Mouse (Mus musculus): ENCODE measurements around the gene Gm13283.
"Not testable (repeated sequence)": the region's sequence is repeated elsewhere in the genome, so short reads cannot be mapped to it uniquely, and the experiment has no call there.

Gene Gm13283

GRCm38 (mm10) chr4:88759610-88760268 is at the start of gene Gm13283:
Gene Gm13283, plus strand, starts transcription at chr4:88760119.
- DNase-seq (ENCODE audit: low read depth, low spot score) = not testable (repeated sequence)

- DNase-seq (ENCODE audit: low read depth, low spot score) = no peak
These were observed 45.6 kb upstream of the Gm13283 start for GRCm38 (mm10) chr4:88714281-88714680.

GRCm38 (mm10) chr4:88715059-88715458 is 44.9 kb upstream of the Gm13283 start:
- DNase-seq (ENCODE audit: low read depth, low spot score) = no peak

GRCm38 (mm10) chr4:88718715-88719114 is 41.2 kb upstream of the Gm13283 start:
- no peak for DNase-seq (ENCODE audit: low read depth, low spot score)

- peak; percentile 66 for DNase-seq (ENCODE audit: low read depth, low spot score)
These were observed 37.9 kb upstream of the Gm13283 start, which contains the start of the genes Gm26566 and Klhl9 for GRCm38 (mm10) chr4:88721791-88722721. Gene Gm26566, plus strand, starts transcription at chr4:88721805. Gene Klhl9, minus strand, starts transcription at chr4:88722465.

GRCm38 (mm10) chr4:88723497-88724090 is 36.3 kb upstream of the Gm13283 start:
- no peak for DNase-seq (ENCODE audit: low read depth, low spot score)

GRCm38 (mm10) chr4:88726727-88727126 is 33.2 kb upstream of the Gm13283 start:
- DNase-seq (ENCODE audit: low read depth, low spot score) = no peak

- DNase-seq (ENCODE audit: low read depth, low spot score) = no peak
These were observed 32.6 kb upstream of the Gm13283 start for GRCm38 (mm10) chr4:88727324-88727723.

- no peak for DNase-seq (ENCODE audit: low read depth, low spot score)
These were observed 21.4 kb upstream of the Gm13283 start for GRCm38 (mm10) chr4:88738480-88738879.

GRCm38 (mm10) chr4:88739036-88739435 is 20.9 kb upstream of the Gm13283 start:
- no peak for DNase-seq (ENCODE audit: low read depth, low spot score)

- no peak for DNase-seq (ENCODE audit: low read depth, low spot score)
These were observed 18.5 kb upstream of the Gm13283 start for GRCm38 (mm10) chr4:88741426-88741825.

- no peak for DNase-seq (ENCODE audit: low read depth, low spot score)
These were observed 17.0 kb upstream of the Gm13283 start for GRCm38 (mm10) chr4:88742771-88743371.

- no peak for DNase-seq (ENCODE audit: low read depth, low spot score)
These were observed 15.7 kb upstream of the Gm13283 start for GRCm38 (mm10) chr4:88744207-88744606.

- DNase-seq (ENCODE audit: low read depth, low spot score) = no peak
These were observed 10.0 kb upstream of the Gm13283 start for GRCm38 (mm10) chr4:88749926-88750325.

- DNase-seq (ENCODE audit: low read depth, low spot score) = not testable (repeated sequence)
These were observed 5.0 kb upstream of the Gm13283 start, which contains the start of gene Gm13271 for GRCm38 (mm10) chr4:88754818-88755340. Gene Gm13271, plus strand, starts transcription at chr4:88754868.

GRCm38 (mm10) chr4:88756581-88757513 is 3.1 kb upstream of the Gm13283 start:
- DNase-seq (ENCODE audit: low read depth, low spot score) = not testable (repeated sequence)

GRCm38 (mm10) chr4:88757628-88758031 is 2.3 kb upstream of the Gm13283 start:
- DNase-seq (ENCODE audit: low read depth, low spot score) = not testable (repeated sequence)

GRCm38 (mm10) chr4:88758751-88759150 is 1.2 kb upstream of the Gm13283 start:
- not testable (repeated sequence) for DNase-seq (ENCODE audit: low read depth, low spot score)

- not testable (repeated sequence) for DNase-seq (ENCODE audit: low read depth, low spot score)
These were observed 512 bp downstream of the Gm13283 start for GRCm38 (mm10) chr4:88760431-88760830.

GRCm38 (mm10) chr4:88761776-88762175 is 1.9 kb downstream of the Gm13283 start:
- not testable (repeated sequence) for DNase-seq (ENCODE audit: low read depth, low spot score)
